Mouse (Mus musculus) kidney, embryonic 15.5 days (tissue): ENCODE measurements around the gene Nr4a1. TPM values are rescaled to one million over a fixed set of nuclear protein-coding genes. Genes with fewer than 3 reads are reported as not detected.

Source experiments
- ATAC-seq: fragments of 200-750 bp; cut with Nextera tagmentation; replicated peaks from 2 replicates; pipeline ENCODE4 v1.8.0; 2017; ENCODE audit warnings: moderate TSS enrichment; ENCODE audit not compliant: low FRiP score
- H3K27ac ChIP-seq: fragments of 300-500 bp; sonication (generic); 2 replicates; pipeline ENCODE4 v1.5.1; 2015; ENCODE audit warnings: mild to moderate bottlenecking, inconsistent platforms
- H3K27me3 ChIP-seq: fragments of 300-500 bp; sonication (generic); 2 replicates; pipeline ENCODE4 v1.6.1; 2015; ENCODE audit warnings: inconsistent platforms
- H3K36me3 ChIP-seq: fragments of 300-500 bp; sonication (generic); 2 replicates; pipeline ENCODE4 v1.6.1; 2015; ENCODE audit warnings: inconsistent platforms
- H3K4me1 ChIP-seq: fragments of 300-500 bp; sonication (generic); 2 replicates; pipeline ENCODE4 v1.6.1; 2015; ENCODE audit warnings: inconsistent platforms
- H3K4me2 ChIP-seq: fragments of 300-500 bp; sonication (generic); 2 replicates; pipeline ENCODE4 v1.6.1; 2015; ENCODE audit warnings: moderate library complexity, mild to moderate bottlenecking, inconsistent platforms
- H3K4me3 ChIP-seq: fragments of 300-500 bp; sonication (generic); replicated peaks from 2 replicates; pipeline ENCODE4 v1.5.1; 2015; ENCODE audit warnings: mild to moderate bottlenecking, inconsistent platforms
- H3K9ac ChIP-seq: fragments of 300-500 bp; sonication (generic); 2 replicates; pipeline ENCODE4 v1.6.1; 2015; ENCODE audit warnings: mild to moderate bottlenecking, inconsistent platforms
- H3K9me3 ChIP-seq: fragments of 300-500 bp; sonication (generic); replicated peaks from 2 replicates; pipeline ENCODE4 v1.6.1; 2016; ENCODE audit warnings: inconsistent platforms
- WGBS: fragments of 180-500 bp; shearing (Covaris S2); methylation state at CpG from one replicate; pipeline ENCODE4 v1.1.7; 2015; ENCODE audit warnings: mixed read lengths; 5-methylcytosine and 5-hydroxymethylcytosine counted together
- polyA plus RNA-seq: library from polyadenylated mRNA; unstranded; fragments of >200 nt; fragmentation: Nextera tagmentation; extraction: Ambion mirVana; gene quantifications from 2 replicates; pipeline ENCODE4 v1.2.1, GENCODE M21; 2015

Nr4a1 gene
- polyA plus RNA-seq, 1 experiment from 2014 or later = 10.0 TPM

DNA sequence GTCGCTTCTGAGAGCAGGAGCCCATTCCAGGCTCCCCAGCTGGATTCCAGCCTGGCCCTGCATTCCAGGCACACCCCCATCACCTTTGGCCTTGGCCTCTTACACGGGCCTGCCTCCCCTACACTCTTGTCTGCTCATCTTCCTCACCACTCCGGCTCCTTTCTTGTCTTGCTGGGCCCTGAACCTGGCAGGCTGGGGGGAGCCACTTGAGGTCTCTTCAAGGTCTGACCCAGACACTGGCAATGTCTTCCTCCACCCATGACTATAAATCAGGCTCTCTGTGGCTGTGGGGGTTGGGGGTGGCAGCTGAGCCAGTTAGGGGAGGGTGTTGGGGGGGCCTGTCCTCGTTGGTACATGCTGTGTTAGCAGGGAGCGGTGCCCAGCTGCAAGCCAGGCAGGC is 24.5 kb downstream of the Nr4a1 start:
- H3K4me3 ChIP-seq = no peak overlapping the region
- WGBS = 34% methylated on average over 5 of the region's 5 CpGs
- H3K27ac ChIP-seq = 0 out of 2 replicates have a peak overlapping the region, but pooled peaks have one; percentile 27
- no peaks in the 10 kb centered on the region for H3K9me3 ChIP-seq
- peaks cover 27% of the 10 kb centered on the region for H3K4me1 ChIP-seq
- no peak overlapping the region for H3K9ac ChIP-seq
- H3K27me3 ChIP-seq = no peaks in the 10 kb centered on the region
- no peak overlapping the region for H3K4me2 ChIP-seq
- ATAC-seq = no peak
- H3K36me3 ChIP-seq = peaks cover 9% of the 10 kb centered on the region

DNA sequence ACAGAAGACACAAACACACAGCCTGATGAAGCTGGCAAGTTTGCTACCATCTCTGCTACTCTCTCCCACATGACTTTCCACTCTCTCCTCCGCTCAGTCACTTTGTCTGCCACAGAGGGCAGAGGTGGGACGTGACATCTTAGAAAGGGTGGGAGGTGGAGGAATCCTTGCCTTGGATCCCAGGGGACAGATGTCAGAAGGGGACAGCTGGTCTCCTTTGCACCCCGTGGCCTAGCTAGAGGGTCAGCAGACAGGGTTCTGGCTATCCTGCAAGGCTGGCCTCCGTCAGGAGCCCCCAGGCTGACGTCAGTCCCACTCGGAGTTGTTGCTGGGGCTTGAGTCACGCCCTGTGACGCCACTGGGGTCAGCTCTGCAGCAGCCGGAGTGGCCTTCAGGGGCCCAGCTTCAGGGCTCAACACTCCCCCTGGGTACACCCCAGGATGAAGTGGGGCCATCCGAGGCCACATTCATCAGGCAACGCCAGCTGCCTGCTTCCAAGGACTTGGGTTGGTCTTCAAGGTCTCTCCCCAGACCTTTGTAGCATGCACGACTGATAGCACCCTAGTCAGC is 25.4 kb downstream of the Nr4a1 start:
- no peak for ATAC-seq
- Histone ChIP-seq H3K4me3 (no peak overlapping the region), H3K4me2 (no peak overlapping the region), H3K9ac (no peak overlapping the region), H3K36me3 (no peaks in the 10 kb centered on the region), H3K27me3 (no peaks in the 10 kb centered on the region), H3K9me3 (no peaks in the 10 kb centered on the region), H3K27ac (0 out of 2 replicates have a peak overlapping the region, but pooled peaks have one; percentile 27), H3K4me1 (peaks cover 27% of the 10 kb centered on the region)
- 39% methylated on average over 12 of the region's 12 CpGs for whole genome bisulfite sequencing

DNA sequence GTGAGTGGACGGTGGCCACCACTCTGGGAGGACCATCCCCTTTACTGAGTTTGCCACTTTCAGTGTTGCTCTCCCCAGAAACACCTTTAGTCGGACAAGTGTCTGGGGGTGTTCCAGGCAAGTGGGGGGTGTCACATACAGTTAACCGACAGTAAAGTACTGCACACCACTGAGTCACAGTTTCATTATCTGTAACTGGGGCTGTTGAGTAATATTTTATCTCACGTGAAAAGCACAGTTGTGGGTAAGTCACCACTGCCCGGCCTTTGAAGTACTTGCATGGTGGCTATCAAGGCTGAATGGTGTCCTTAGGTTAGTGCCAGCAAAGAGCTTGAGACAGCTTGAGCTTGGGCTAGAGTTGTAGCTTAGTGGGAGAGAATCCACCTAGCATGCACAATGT is 28.4 kb downstream of the Nr4a1 start:
- Histone ChIP-seq H3K4me2 (no peak overlapping the region), H3K4me3 (no peak overlapping the region), H3K9ac (no peak overlapping the region), H3K9me3 (no peaks in the 10 kb centered on the region), H3K27me3 (no peaks in the 10 kb centered on the region), H3K4me1 (peaks cover 43% of the 10 kb centered on the region), H3K36me3 (peaks cover 13% of the 10 kb centered on the region), H3K27ac (no peak overlapping the region)
- WGBS = 80% methylated on average over 5 of the region's 5 CpGs
- no peak for ATAC-seq

DNA sequence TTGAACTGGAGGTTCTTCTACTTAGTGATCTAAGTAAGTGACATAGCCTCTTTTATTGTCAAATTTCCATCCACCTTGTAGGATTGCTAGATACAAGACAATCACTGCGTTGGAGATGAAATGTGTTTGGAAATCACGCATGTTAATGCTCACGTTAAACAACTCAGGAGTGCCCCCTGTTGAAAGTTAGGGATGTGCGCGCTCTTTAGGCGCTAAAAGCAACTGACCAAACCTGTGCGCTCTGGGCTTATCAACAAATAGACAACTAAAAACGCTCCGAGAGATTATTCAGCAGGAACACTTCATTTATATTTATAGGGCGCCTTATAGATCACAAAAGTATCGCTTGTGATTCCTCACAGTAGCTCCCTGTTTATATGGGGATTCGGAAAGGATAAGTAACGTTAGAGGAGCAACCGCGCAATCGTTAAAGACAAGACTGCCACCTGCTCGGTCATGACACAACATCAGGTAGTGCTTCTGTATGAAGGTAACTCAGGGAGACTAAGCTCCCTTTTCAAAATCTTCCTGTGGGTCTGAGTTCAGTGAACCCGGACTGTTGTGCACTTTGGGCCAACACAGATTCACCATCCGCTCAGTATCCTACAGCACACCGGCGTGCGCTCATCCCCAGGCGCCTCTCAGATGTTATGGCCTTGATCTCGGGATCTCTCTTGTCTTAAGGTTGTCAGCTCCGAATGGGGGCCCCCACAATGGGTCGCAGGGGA is 29.3 kb downstream of the Nr4a1 start:
- peak overlapping the region; percentile 87 for H3K4me2 ChIP-seq
- no peak; the same call in 1 of the 2 replicates for ATAC-seq
- H3K36me3 ChIP-seq = peaks cover 22% of the 10 kb centered on the region
- under 1% methylated on average over 26 of the region's 26 CpGs for WGBS
- H3K4me3 ChIP-seq = peak overlapping the region; percentile 83
- H3K27me3 ChIP-seq = no peaks in the 10 kb centered on the region
- no peaks in the 10 kb centered on the region for H3K9me3 ChIP-seq
- H3K4me1 ChIP-seq = peaks cover 39% of the 10 kb centered on the region
- peak overlapping the region; percentile 82 for H3K9ac ChIP-seq
- H3K27ac ChIP-seq = peak overlapping the region; percentile 89

DNA sequence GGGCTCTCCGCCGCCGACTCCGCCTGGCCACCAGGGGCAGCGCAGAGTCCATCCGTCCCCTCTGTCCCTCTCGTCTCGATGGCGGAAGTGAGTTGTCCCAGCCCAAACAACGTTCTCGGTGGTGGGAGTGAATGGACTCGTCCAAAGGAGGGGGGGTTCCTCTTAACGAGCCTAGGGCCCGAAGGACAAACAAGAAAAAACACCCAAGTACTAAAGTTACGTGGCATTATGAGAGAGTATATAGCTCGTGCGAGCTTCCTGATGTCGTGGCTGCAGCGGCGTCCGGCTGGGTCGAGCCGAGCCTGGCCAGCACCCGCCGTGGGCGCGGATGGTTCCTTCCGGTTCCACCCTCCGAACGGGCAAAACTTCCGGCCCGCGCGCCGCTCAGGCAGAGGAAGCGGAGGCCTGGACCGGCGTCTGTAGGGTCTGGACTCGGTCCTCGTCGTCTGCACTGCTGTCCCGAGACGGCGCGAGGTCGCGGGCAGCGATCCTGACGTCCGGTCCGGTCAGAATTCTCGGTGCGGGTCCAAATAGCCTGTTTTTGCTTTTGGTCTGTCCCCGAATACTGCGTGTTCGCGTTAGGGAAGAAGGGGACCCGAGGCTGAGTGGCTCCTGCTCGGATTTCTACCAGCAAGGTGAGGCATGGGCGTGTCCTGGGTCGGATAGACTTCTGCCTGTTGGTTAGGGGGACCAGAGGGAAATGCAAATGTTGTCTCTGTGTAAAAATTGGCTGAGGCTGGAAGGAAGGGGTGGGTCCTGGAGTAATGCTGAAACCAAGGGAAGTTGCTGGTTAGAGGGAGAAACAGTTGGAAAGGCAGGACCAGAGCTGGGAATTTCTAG is 30.1 kb downstream of the Nr4a1 start, which contains the start of gene Atg101:
Gene Atg101, plus strand, starts transcription at position 362 of the 840 bp plus-strand sequence.
- Histone ChIP-seq H3K36me3 (peaks cover 30% of the 10 kb centered on the region), H3K27ac (peak within 1 kb of the TSS; percentile 89), H3K4me3 (peak within 1 kb of the TSS; percentile 83), H3K4me2 (peak within 1 kb of the TSS; percentile 87), H3K9me3 (no peaks in the 10 kb centered on the region), H3K9ac (peak within 1 kb of the TSS; percentile 82), H3K4me1 (peaks cover 33% of the 10 kb centered on the region), H3K27me3 (no peaks in the 10 kb centered on the region)
- peak; percentile 93 for ATAC-seq
- under 1% methylated on average over 61 of the region's 61 CpGs for WGBS

DNA sequence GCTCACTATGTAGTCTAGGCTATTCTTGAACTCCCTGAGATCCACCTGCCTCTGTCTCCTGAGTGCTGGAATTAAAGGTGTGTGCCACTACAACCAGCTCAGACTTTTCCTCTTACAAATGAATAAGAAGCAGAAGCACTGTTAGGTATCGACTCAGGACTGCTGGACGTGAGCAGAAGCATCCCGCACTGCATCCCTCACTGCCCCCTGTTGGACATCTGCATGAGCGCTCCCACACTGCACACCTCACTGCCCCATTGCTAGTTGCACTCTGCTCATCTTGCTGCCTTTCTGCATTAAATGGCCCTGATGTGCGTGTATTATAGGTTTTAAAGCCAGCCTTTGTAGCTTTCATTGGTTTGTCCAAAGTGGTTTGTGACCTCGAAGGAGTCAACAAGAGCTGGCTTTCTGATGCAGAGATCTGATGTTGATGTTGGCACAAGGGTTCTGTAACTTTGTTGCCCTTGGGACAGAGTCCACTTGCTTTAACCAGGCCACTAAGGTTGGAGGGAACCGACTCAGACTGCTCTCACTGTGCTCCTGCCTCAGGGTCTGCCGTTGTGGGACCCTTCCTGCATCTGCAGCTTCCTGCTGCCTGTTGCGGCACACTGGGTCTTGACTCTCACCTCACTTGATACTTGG is 32.2 kb downstream of the Nr4a1 start:
- H3K4me3 ChIP-seq = no peak overlapping the region
- no peaks in the 10 kb centered on the region for H3K27me3 ChIP-seq
- no peak for ATAC-seq
- no peaks in the 10 kb centered on the region for H3K9me3 ChIP-seq
- H3K4me2 ChIP-seq = 0 out of 2 replicates have a peak overlapping the region, but pooled peaks have one; percentile 87
- 72% methylated on average over 9 of the region's 9 CpGs for WGBS
- H3K27ac ChIP-seq = no peak overlapping the region
- H3K36me3 ChIP-seq = peaks cover 51% of the 10 kb centered on the region
- H3K9ac ChIP-seq = no peak overlapping the region
- peaks cover 24% of the 10 kb centered on the region for H3K4me1 ChIP-seq

DNA sequence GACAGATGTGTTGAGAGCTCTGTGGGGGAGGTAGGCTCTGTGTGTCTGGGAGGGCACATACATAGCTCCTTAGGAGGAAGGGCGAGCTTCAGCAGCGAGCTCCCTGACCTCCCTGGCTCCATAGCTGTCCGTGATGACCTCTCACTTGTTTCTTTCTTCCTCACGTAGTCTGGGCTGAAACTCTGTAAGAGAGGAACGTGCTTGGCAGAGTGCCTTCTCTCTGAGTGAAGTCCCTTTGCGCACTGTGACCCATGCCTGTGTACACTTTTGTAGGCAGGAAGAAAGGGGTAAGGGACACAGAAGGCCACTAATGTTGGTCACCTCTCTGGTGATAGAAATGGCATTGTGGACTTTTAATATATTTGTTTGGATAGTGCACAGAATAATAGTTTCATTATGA is 33.3 kb downstream of the Nr4a1 start:
- Histone ChIP-seq H3K36me3 (peaks cover 62% of the 10 kb centered on the region), H3K27ac (no peak overlapping the region), H3K9ac (no peak overlapping the region), H3K4me3 (no peak overlapping the region), H3K4me2 (no peak overlapping the region), H3K27me3 (no peaks in the 10 kb centered on the region), H3K4me1 (peaks cover 27% of the 10 kb centered on the region), H3K9me3 (no peaks in the 10 kb centered on the region)
- WGBS = 80% methylated on average over 6 of the region's 6 CpGs
- no peak for ATAC-seq

DNA sequence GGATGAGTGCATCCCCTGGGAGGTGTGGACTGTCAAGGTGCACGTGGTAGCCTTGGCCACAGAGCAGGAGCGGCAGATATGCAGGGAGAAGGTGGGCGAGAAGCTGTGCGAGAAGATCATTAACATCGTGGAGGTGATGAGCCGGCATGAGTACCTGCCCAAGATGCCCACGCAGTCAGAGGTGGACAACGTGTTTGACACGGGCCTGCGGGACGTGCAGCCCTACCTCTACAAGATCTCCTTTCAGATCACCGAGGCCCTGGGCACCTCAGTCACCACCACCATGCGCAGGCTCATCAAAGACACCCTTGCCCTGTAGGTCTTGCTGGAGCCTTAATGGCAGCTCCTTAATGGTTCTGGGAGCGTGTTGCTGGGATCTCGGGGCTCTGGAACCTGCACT is 36.3 kb downstream of the Nr4a1 start:
- H3K27ac ChIP-seq = no peak overlapping the region
- ATAC-seq = no peak
- peaks cover 43% of the 10 kb centered on the region for H3K4me1 ChIP-seq
- no peak overlapping the region for H3K4me3 ChIP-seq
- H3K27me3 ChIP-seq = no peaks in the 10 kb centered on the region
- H3K9ac ChIP-seq = no peak overlapping the region
- peaks cover 62% of the 10 kb centered on the region for H3K36me3 ChIP-seq
- H3K4me2 ChIP-seq = no peak overlapping the region
- 93% methylated on average over 15 of the region's 15 CpGs for WGBS
- no peaks in the 10 kb centered on the region for H3K9me3 ChIP-seq

DNA sequence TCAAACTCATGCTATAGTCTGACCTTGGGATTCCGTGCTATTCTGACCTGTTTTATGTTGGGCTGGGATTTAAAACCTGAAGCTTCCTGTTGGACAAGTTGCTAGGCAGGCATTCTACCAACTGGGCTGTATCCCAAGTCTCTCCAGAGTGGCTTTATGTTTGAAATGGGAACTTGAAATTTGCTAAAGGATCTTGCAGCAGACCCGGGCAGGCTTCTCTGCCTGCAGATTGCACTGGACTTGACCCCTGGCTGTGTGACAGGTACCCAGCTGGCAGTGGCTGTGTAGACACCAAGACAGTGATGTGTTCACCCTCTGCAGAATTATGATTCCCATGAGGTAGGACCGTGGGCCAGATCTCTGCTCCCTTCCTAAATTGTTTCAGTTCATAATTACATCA is 37.9 kb downstream of the Nr4a1 start:
- Histone ChIP-seq H3K4me3 (no peak overlapping the region), H3K27ac (peak overlapping the region; percentile 39; the same call in 1 of the 2 replicates), H3K4me2 (no peak overlapping the region), H3K9me3 (no peaks in the 10 kb centered on the region), H3K36me3 (peaks cover 59% of the 10 kb centered on the region), H3K4me1 (peaks cover 42% of the 10 kb centered on the region), H3K9ac (no peak overlapping the region), H3K27me3 (no peaks in the 10 kb centered on the region)
- 74% methylated on average over 3 of the region's 3 CpGs for WGBS
- no peak for ATAC-seq

DNA sequence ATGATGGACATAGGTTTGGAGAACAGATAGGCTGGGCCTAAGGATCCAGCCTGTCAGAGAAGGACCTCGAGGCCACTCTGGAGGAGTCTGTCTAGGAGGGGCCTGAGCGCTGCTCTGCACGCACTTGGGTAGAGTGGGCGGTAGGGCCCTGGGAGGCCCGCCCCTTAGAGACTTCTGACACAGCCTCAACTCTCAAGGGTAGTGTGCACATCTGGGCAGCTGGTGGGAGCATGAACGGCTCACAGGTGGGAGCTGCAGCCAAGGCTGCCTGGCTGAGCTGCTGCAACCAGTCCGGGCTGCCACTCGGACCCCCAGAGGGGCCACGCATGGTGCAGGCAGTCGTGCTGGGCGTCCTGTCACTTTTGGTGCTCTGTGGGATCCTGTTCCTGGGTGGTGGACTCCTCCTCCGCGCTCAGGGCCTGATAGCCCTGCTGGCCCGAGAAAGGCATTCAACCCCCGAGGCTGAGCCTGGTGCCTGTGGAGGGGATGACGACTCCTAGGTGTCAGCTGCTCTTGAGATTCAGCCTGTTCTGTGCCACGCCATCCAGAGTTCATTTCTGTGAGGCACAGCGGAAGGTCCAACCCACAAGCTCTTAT is 39.1 kb downstream of the Nr4a1 start, which contains the start of gene 6030408B16Rik:
Gene 6030408B16Rik, plus strand, starts transcription at position 188 of the 597 bp plus-strand sequence.
- H3K9me3 ChIP-seq = no peaks in the 10 kb centered on the region
- whole genome bisulfite sequencing = 31% methylated on average over 18 of the region's 18 CpGs
- H3K27ac ChIP-seq = peak within 1 kb of the TSS; percentile 91
- H3K27me3 ChIP-seq = no peaks in the 10 kb centered on the region
- peak; percentile 68 for ATAC-seq
- H3K4me2 ChIP-seq = peak within 1 kb of the TSS; percentile 57
- H3K9ac ChIP-seq = peak within 1 kb of the TSS; percentile 31
- peaks cover 51% of the 10 kb centered on the region for H3K36me3 ChIP-seq
- peak within 1 kb of the TSS; percentile 35 for H3K4me3 ChIP-seq
- peaks cover 44% of the 10 kb centered on the region for H3K4me1 ChIP-seq
